In genomic region chr13:113262822-113263221, GRCm38 (mm10) we compare ENCODE assay signal across 13 mouse cellular contexts. TPM values are rescaled to one million over a fixed set of nuclear protein-coding genes. Genes with fewer than 3 reads are reported as not detected.
DNase-seq lines count a peak whose midpoint lies in the region; ATAC-seq lines count a peak whose summit lies in the region.
"Had no signal": no experiment of that assay in that cellular context is flagged by ENCODE, and none has a peak within 500 bp of the region (broad histone marks: within the 10 kb centered on the region; RNA-seq: fewer than 3 reads in every experiment).

No protein-coding gene starts in this region.

- intact Hi-C loops in heart, postnatal 36 days (cut with DNase I) = no loop called here

- no peaks in the 10 kb centered on the region for H3K27me3 ChIP-seq in heart, embryonic 12.5 days (replicated peaks)
- H3K27me3 ChIP-seq in lung, embryonic 16.5 days (ENCODE audit: control insufficient read depth, insufficient read depth, low read depth, low read length) = no peaks in the 10 kb centered on the region
- H3K27me3 ChIP-seq: limb, embryonic 12.5 days had no signal

- H3K4me1 ChIP-seq in heart, embryonic 12.5 days (replicated peaks) = 0 out of 2 replicates have a peak, but pooled peaks cover 8% of the 10 kb centered on the region
- H3K4me1 ChIP-seq in lung, embryonic 16.5 days (replicated peaks; ENCODE audit: control insufficient read depth, insufficient read depth, low read length) = peaks cover 12% of the 10 kb centered on the region

- WGBS in heart, embryonic 12.5 days = 63% methylated on average over 12 of the region's 12 CpGs
- 23% methylated on average over 12 of the region's 12 CpGs for WGBS in lung, embryonic 16.5 days

- H3K9me3 ChIP-seq in heart, embryonic 12.5 days (replicated peaks) = no peaks in the 10 kb centered on the region
- no peaks in the 10 kb centered on the region for H3K9me3 ChIP-seq in lung, embryonic 16.5 days (ENCODE audit: control insufficient read depth, low read length)
- H3K9me3 ChIP-seq: limb, embryonic 12.5 days had no signal

- DNase-seq in heart, postnatal 36 days = no peak
- DNase-seq in lung, postnatal 36 days = no peak
- peak; percentile 15 to 38 for DNase-seq in frontal cortex, postnatal 10 days (ENCODE audit: low spot score in 2 of 2)
- DNase-seq in right cerebral cortex, postnatal 14 days = peak; percentile 53
- no peak for DNase-seq in kidney, postnatal 4 days
- DNase-seq in urinary bladder, postnatal 10 days (ENCODE audit: low spot score) = no peak
- DNase-seq: adrenal gland, postnatal 10 days; kidney, adult 18-20 months had no signal

- no peak overlapping the region for H3K9ac ChIP-seq in heart, embryonic 12.5 days
- H3K9ac ChIP-seq in lung, embryonic 16.5 days (ENCODE audit: low read length) = no peak overlapping the region
- H3K9ac ChIP-seq: limb, embryonic 12.5 days had no signal

- 0 out of 2 replicates have a peak, but pooled peaks have one; percentile 15 for ATAC-seq in heart, embryonic 12.5 days (ENCODE audit: insufficient number of reproducible peaks, low FRiP score)
- ATAC-seq in lung, embryonic 16.5 days (ENCODE audit: low read depth) = peak; percentile 71

- no peak overlapping the region for H3K4me3 ChIP-seq in heart, embryonic 12.5 days
- no peak overlapping the region for H3K4me3 ChIP-seq in lung, embryonic 16.5 days (ENCODE audit: low read length)
- H3K4me3 ChIP-seq: limb, embryonic 12.5 days had no signal

- no peak overlapping the region; the same call in 1 of the 2 replicates for H3K27ac ChIP-seq in heart, embryonic 12.5 days (ENCODE audit: poor library complexity, severe bottlenecking)
- H3K27ac ChIP-seq in lung, embryonic 16.5 days (ENCODE audit: low read length) = no peak overlapping the region
- H3K27ac ChIP-seq: limb, embryonic 12.5 days had no signal

- peak overlapping the region; percentile 43 for H3K4me2 ChIP-seq in heart, embryonic 12.5 days
- peak overlapping the region; percentile 37; the same call in 1 of the 2 replicates for H3K4me2 ChIP-seq in lung, embryonic 16.5 days (ENCODE audit: low read depth, low read length)
- H3K4me2 ChIP-seq: limb, embryonic 12.5 days had no signal

- H3K36me3 ChIP-seq in heart, embryonic 12.5 days = no peaks in the 10 kb centered on the region
- no peaks in the 10 kb centered on the region for H3K36me3 ChIP-seq in lung, embryonic 16.5 days (ENCODE audit: control insufficient read depth, insufficient read depth, low read length)
- H3K36me3 ChIP-seq: limb, embryonic 12.5 days had no signal

RNA-seq across cellular contexts. Expression of gene BC067074, which starts 30.1 kb away (rescaled TPM):
- polyA plus RNA-seq in heart, embryonic 12.5 days (2016; fragmentation: Nextera tagmentation; extraction: Ambion mirVana) = 4.0 and 4.2 TPM in 2 replicates
- 1 to 10 TPM; 1.7 to 2.4 TPM for total RNA-seq in heart, postnatal 36 days (2021)
- 5.9 and 6.3 TPM in 2 replicates for polyA plus RNA-seq in lung, embryonic 16.5 days (2015; fragmentation: Nextera tagmentation; extraction: Ambion mirVana)
- total RNA-seq: neutrophil, adult 5-6 weeks had no signal

RNA-seq across cellular contexts. Expression of gene Gzmk, which starts 37.1 kb away (rescaled TPM):
- not detected in 2 replicates for polyA plus RNA-seq in heart, embryonic 12.5 days (2016; fragmentation: Nextera tagmentation; extraction: Ambion mirVana)
- total RNA-seq in heart, postnatal 36 days (2021) = not detected
- polyA plus RNA-seq in lung, embryonic 16.5 days (2015; fragmentation: Nextera tagmentation; extraction: Ambion mirVana) = not detected in 2 replicates
- total RNA-seq: adrenal gland, postnatal 10 days; megakaryocyte, adult 5-6 weeks had no signal
- polyA plus RNA-seq: limb, embryonic 12.5 days had no signal

RNA-seq across cellular contexts. Expression of gene Esm1, which starts 53.4 kb away (rescaled TPM):
- 1.0 and 1.5 TPM in 2 replicates for polyA plus RNA-seq in heart, embryonic 12.5 days (2016; fragmentation: Nextera tagmentation; extraction: Ambion mirVana)
- total RNA-seq in heart, postnatal 36 days (2021) = under 1 TPM; 0.28 to 0.51 TPM
- 1.6 and 2.1 TPM in 2 replicates for polyA plus RNA-seq in lung, embryonic 16.5 days (2015; fragmentation: Nextera tagmentation; extraction: Ambion mirVana)

Comparison
In these comparisons a context has a peak if more than half of its experiments do, and no peak if none do; other contexts are left out.
1. DNase-seq: peak in frontal cortex, postnatal 10 days (2 of 2) and right cerebral cortex, postnatal 14 days (single experiment); none in heart, postnatal 36 days (0 of 2), lung, postnatal 36 days (single experiment), kidney, postnatal 4 days (0 of 2) and urinary bladder, postnatal 10 days (single experiment).